Mouse (Mus musculus) gastrocnemius, postnatal 36 days (tissue): ENCODE results near the gene Sned1. TPM values are rescaled to one million over a fixed set of nuclear protein-coding genes. Genes with fewer than 3 reads are reported as not detected.

Source experiments
- DNase-seq, 2 experiments: peaks; one replicate each; pipeline ENCODE4 v3.0.0; 2022
- intact Hi-C: fragments of 180-260 bp; cut with DNase I; formaldehyde crosslinking; loops from one replicate; pipeline ENCODE4 v1.15.1; 2025
- total RNA-seq, 2 experiments: library from RNA; stranded (reverse); gene quantifications; 2 replicates each; pipeline ENCODE4 v1.2.3; 2021

Sned1 gene
- total RNA-seq, 2 experiments from 2014 or later, result 4.3 to 5.4 TPM

- peak; percentile 40 to 64 for DNase-seq
- intact Hi-C loops, result no loop called here
Measured at GRCm38 (mm10) chr1:93227303-93227975, 8.2 kb upstream of the Sned1 start.

GRCm38 (mm10) chr1:93227976-93228365 is 7.7 kb upstream of the Sned1 start:
- DNase-seq, result no peak
- intact Hi-C loops, result no loop called here

- peak in 1 of 2 experiments; percentile 45 for DNase-seq
- intact Hi-C loops, result no loop called here
Measured at GRCm38 (mm10) chr1:93229221-93229620, 6.4 kb upstream of the Sned1 start.

GRCm38 (mm10) chr1:93229626-93230025 is 6.0 kb upstream of the Sned1 start:
- DNase-seq, result no peak
- intact Hi-C loops, result no loop called here

- no peak for DNase-seq
- intact Hi-C loops, result no loop called here
Measured at GRCm38 (mm10) chr1:93236545-93236924, 894 bp downstream of the Sned1 start.

GRCm38 (mm10) chr1:93237676-93238075 is 2.0 kb downstream of the Sned1 start:
- intact Hi-C loops, result no loop called here

GRCm38 (mm10) chr1:93238201-93238600 is 2.6 kb downstream of the Sned1 start:
- no peak for DNase-seq
- intact Hi-C loops, result no loop called here

More at GRCm38 (mm10) chr1:93237676-93238075, 2.0 kb downstream of the Sned1 start:
- no peak for DNase-seq

GRCm38 (mm10) chr1:93245936-93246335 is 10.3 kb downstream of the Sned1 start:
- DNase-seq, result no peak
- intact Hi-C loops, result no loop called here

- intact Hi-C loops, result no loop called here
- no peak for DNase-seq
Measured at GRCm38 (mm10) chr1:93252586-93252985, 16.9 kb downstream of the Sned1 start.

- DNase-seq, result no peak
- intact Hi-C loops, result no loop called here
Measured at GRCm38 (mm10) chr1:93255761-93256160, 20.1 kb downstream of the Sned1 start.

GRCm38 (mm10) chr1:93257560-93257959 is 21.9 kb downstream of the Sned1 start:
- intact Hi-C loops, result no loop called here
- DNase-seq, result no peak

- no peak for DNase-seq
- intact Hi-C loops, result no loop called here
Measured at GRCm38 (mm10) chr1:93267207-93267606, 31.6 kb downstream of the Sned1 start.

- no peak for DNase-seq
- intact Hi-C loops, result no loop called here
Measured at GRCm38 (mm10) chr1:93268246-93268645, 32.6 kb downstream of the Sned1 start.

- intact Hi-C loops, result no loop called here
Measured at GRCm38 (mm10) chr1:93270516-93271240, 35.0 kb downstream of the Sned1 start.

GRCm38 (mm10) chr1:93271751-93272150 is 36.1 kb downstream of the Sned1 start:
- DNase-seq, result no peak
- intact Hi-C loops, result no loop called here

More at GRCm38 (mm10) chr1:93270516-93271240, 35.0 kb downstream of the Sned1 start:
- DNase-seq, result no peak

GRCm38 (mm10) chr1:93272409-93272821 is 36.8 kb downstream of the Sned1 start:
- intact Hi-C loops, result no loop called here
- DNase-seq, result no peak

GRCm38 (mm10) chr1:93275561-93275960 is 39.9 kb downstream of the Sned1 start:
- intact Hi-C loops, result no loop called here

GRCm38 (mm10) chr1:93277041-93277440 is 41.4 kb downstream of the Sned1 start:
- intact Hi-C loops, result no loop called here

More at GRCm38 (mm10) chr1:93275561-93275960, 39.9 kb downstream of the Sned1 start:
- no peak for DNase-seq

GRCm38 (mm10) chr1:93289678-93290214 is 54.1 kb downstream of the Sned1 start:
- intact Hi-C loops, result no loop called here
- DNase-seq, result no peak

More at GRCm38 (mm10) chr1:93277041-93277440, 41.4 kb downstream of the Sned1 start:
- DNase-seq, result no peak

GRCm38 (mm10) chr1:93290956-93291355 is 55.3 kb downstream of the Sned1 start:
- no peak for DNase-seq
- intact Hi-C loops, result no loop called here

GRCm38 (mm10) chr1:93291591-93291990 is 56.0 kb downstream of the Sned1 start:
- intact Hi-C loops, result no loop called here
- DNase-seq, result no peak

GRCm38 (mm10) chr1:93292006-93292405 is 56.4 kb downstream of the Sned1 start:
- intact Hi-C loops, result no loop called here
- DNase-seq, result no peak
